Comparison of ENCODE assay signal across 15 mouse cellular contexts in genomic region chr6:96419704-96420382, GRCm38 (mm10).
"Had no signal": no experiment of that assay in that cellular context is flagged by ENCODE, and none has a peak within 500 bp of the region (broad histone marks: within the 10 kb centered on the region; RNA-seq: fewer than 3 reads in every experiment).

No protein-coding gene starts in this region.

- H3K27me3 ChIP-seq: kidney, embryonic 15.5 days; limb, embryonic 12.5 days; limb, embryonic 15.5 days had no signal

- DNase-seq: kidney, adult 11 months; kidney, adult 8-10 months; kidney, postnatal 36 days; left cerebral cortex, postnatal 4 days; liver, postnatal 0 days; thymus, adult 18-20 months; thymus, postnatal 36 days had no signal

- H3K4me2 ChIP-seq: kidney, embryonic 15.5 days; limb, embryonic 12.5 days; limb, embryonic 15.5 days; liver, embryonic 11.5 days; lung, embryonic 14.5 days had no signal

- H3K9ac ChIP-seq: kidney, embryonic 15.5 days; limb, embryonic 12.5 days; limb, embryonic 15.5 days; liver, embryonic 14.5 days; liver, postnatal 0 days; lung, embryonic 14.5 days had no signal

- H3K27ac ChIP-seq: kidney, embryonic 15.5 days; limb, embryonic 12.5 days; limb, embryonic 15.5 days; liver, embryonic 14.5 days; macrophage had no signal

- ATAC-seq: liver, postnatal 0 days; lung, postnatal 0 days had no signal

- H3K36me3 ChIP-seq: kidney, embryonic 15.5 days; limb, embryonic 12.5 days; limb, embryonic 15.5 days had no signal

- H3K4me1 ChIP-seq: kidney, embryonic 15.5 days; limb, embryonic 12.5 days; limb, embryonic 15.5 days had no signal

- H3K4me3 ChIP-seq: kidney, embryonic 15.5 days; limb, embryonic 12.5 days; limb, embryonic 15.5 days had no signal

- H3K9me3 ChIP-seq: kidney, embryonic 15.5 days; limb, embryonic 12.5 days; limb, embryonic 15.5 days had no signal
